Mouse (Mus musculus) gastrocnemius, postnatal 4 days (tissue): Measurements from ENCODE around the gene Gtf2h1. TPM values are rescaled to one million over a fixed set of nuclear protein-coding genes. Genes with fewer than 3 reads are reported as not detected.
"Not testable (repeated sequence)": the region's sequence is repeated elsewhere in the genome, so short reads cannot be mapped to it uniquely, and the experiment has no call there.

Experiments
- DNase-seq, 2 experiments: peaks; one replicate each; pipeline ENCODE4 v3.0.0; 2021 to 2022; ENCODE audit warnings: low spot score in 2 of 2, mixed read lengths in 2 of 2
- long read RNA-seq, 2 experiments: library from polyadenylated mRNA; stranded (forward); transcript quantifications; one replicate each; pipeline ENCODE4 v2.0.0; 2021
- total RNA-seq, 2 experiments: library from RNA; stranded (reverse); gene quantifications; 2 replicates each; pipeline ENCODE4 v1.2.3; 2021

The Gtf2h1 gene
- total RNA-seq, result 10 to 100 TPM; 31.0 to 40.2 TPM
- long read RNA-seq, experiment 1, transcript Gtf2h1-201 (15 exons, 2,736 nt), result major isoform, 38 of 44 reads
- long read RNA-seq, experiment 1, partial matches to known transcripts, result 3 of 44 reads
- long read RNA-seq, experiment 1, other reads (novel, unspliced or antisense), result 3 of 44 reads
- long read RNA-seq, experiment 2, transcript Gtf2h1-201 (15 exons, 2,736 nt), result major isoform, 20 of 26 reads
- long read RNA-seq, experiment 2, partial matches to known transcripts, result 2 of 26 reads
- long read RNA-seq, experiment 2, other reads (novel, unspliced or antisense), result 4 of 26 reads

GRCm38 (mm10) chr7:46795287-46796205 is at the start of gene Gtf2h1, which contains the start of gene Hps5:
Gene Gtf2h1, plus strand, starts transcription at chr7:46796103.
Gene Hps5, minus strand, starts transcription at chr7:46796064.
- peak; percentile 97 to 98 for DNase-seq

GRCm38 (mm10) chr7:46746381-46746780 is 49.5 kb upstream of the Gtf2h1 start:
- DNase-seq, result no peak

- DNase-seq, result no peak
Observed at GRCm38 (mm10) chr7:46748459-46748858, 47.4 kb upstream of the Gtf2h1 start.

GRCm38 (mm10) chr7:46751490-46751889 is 44.4 kb upstream of the Gtf2h1 start, which contains the start of gene Saa2:
Gene Saa2, plus strand, starts transcription at chr7:46751790.
- no peak for DNase-seq

- no peak for DNase-seq
Observed at GRCm38 (mm10) chr7:46761049-46761795, 34.7 kb upstream of the Gtf2h1 start.

- DNase-seq, result no peak
Observed at GRCm38 (mm10) chr7:46762601-46763000, 33.3 kb upstream of the Gtf2h1 start.

GRCm38 (mm10) chr7:46764672-46765071 is 31.2 kb upstream of the Gtf2h1 start:
- no peak for DNase-seq

- DNase-seq, result no peak
Observed at GRCm38 (mm10) chr7:46767371-46767770, 28.5 kb upstream of the Gtf2h1 start.

GRCm38 (mm10) chr7:46768451-46768850 is 27.5 kb upstream of the Gtf2h1 start:
- no peak for DNase-seq

- DNase-seq, result peak in 1 of 2 experiments; percentile 24
Observed at GRCm38 (mm10) chr7:46770706-46771105, 25.2 kb upstream of the Gtf2h1 start.

- no peak for DNase-seq
Observed at GRCm38 (mm10) chr7:46789177-46789849, 6.6 kb upstream of the Gtf2h1 start.

GRCm38 (mm10) chr7:46793871-46794270 is 2.0 kb upstream of the Gtf2h1 start:
- DNase-seq, result no peak

GRCm38 (mm10) chr7:46796206-46796679 is 340 bp downstream of the Gtf2h1 start:
- no peak for DNase-seq

GRCm38 (mm10) chr7:46796779-46797178 is 876 bp downstream of the Gtf2h1 start:
- DNase-seq, result no peak

GRCm38 (mm10) chr7:46810325-46810724 is 14.4 kb downstream of the Gtf2h1 start:
- DNase-seq, result no peak

GRCm38 (mm10) chr7:46814012-46814411 is 18.1 kb downstream of the Gtf2h1 start:
- DNase-seq, result no peak

GRCm38 (mm10) chr7:46820876-46821632 is 25.2 kb downstream of the Gtf2h1 start:
- DNase-seq, result not testable (repeated sequence)

GRCm38 (mm10) chr7:46827046-46827802 is 31.3 kb downstream of the Gtf2h1 start:
- no peak for DNase-seq

- DNase-seq, result no peak
Observed at GRCm38 (mm10) chr7:46827803-46828184, 31.9 kb downstream of the Gtf2h1 start.
